Mouse (Mus musculus) ovary, postnatal 14 days (tissue): Measurements from ENCODE around the gene Lipn.

Source experiments
- DNase-seq: peaks from one replicate; pipeline ENCODE4 v3.0.0; 2022; ENCODE audit warnings: low spot score

The Lipn gene

DNA sequence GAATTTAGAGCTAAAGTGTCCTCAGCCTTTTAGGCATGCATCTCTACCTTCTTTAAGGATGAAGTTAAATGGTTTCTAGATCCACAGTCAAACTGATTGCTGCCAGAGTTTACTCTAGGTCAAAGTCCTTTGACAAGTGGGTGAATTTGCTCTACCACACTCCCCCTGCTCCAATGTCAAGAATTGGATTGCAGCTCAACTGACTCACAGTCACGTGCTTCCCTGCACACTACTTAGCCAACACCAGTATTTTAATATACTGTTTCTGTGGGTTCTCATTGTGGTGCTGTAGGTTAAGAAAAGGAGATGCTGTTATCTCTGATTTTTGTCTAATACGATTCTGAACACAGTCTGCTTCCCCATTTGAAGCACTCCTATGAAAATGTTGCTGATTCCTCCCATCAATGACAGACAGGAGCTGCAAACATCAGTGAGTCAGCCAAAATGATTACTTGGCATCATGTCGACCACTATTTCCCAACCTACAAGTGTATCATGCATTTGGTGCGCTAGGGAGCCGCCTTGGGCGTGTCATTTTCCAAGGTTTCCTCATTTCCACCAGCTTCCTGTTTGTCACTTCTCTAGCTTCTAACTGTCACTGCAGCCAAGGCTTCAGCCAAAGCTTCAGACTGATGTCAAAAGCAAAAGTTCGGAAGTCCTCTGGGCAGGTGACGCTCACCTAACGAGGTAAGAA lies at the start of gene Lipn:
TSS of gene Lipn (plus strand) at position 580 of the 694 bp plus-strand sequence.
- DNase-seq = no peak

DNA sequence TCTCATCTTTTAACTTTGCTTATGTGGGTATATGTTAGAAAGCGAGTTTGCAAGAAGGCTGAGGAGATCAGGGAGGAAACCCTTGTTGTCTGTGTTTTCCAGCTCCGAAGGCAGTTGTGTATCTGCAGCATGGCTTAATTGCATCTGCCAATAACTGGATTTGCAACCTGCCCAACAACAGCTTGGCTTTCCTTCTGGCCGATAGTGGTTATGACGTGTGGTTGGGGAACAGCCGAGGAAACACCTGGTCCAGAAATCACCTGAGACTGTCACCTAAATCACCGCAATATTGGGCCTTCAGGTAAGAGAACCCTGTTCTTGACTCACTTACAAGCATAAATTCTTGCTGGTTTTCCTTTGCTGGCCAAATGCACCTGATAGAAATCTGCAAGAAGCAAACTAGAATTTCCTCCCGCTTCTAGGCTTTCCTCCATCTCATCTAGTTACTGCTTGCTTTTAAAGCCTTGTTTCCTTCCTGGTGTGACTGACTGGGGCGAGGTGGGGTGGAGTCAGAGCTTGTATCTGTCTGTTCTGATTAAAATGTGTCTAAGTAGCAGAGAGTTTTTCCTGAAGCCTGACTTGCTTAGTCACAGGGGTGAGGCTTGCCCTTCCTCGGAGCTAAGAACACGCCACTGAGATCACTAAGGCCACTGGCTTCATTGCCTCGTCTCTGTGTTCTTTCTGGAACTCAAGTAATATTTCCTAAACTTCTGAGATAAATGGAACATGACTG lies 45.6 kb upstream of the Lipn start:
- DNase-seq = no peak

DNA sequence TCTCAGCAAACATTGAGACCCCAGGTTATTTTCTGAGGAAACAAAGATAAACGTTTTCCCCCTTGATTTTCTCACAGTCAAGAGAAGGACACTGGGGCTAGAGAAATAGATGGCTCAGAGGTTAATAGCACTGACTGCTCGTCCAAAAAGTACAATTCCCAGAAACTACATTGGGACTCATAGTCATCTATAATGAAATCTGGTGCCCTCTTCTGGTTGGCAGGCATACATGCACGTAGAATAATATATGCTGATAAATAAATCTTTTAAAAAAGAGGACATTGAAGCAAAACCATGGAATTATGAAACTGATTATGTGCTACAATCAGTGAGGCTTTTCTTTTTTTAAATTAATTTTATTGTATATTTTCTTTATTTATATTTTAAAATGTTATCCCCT lies 44.4 kb upstream of the Lipn start:
- no peak for DNase-seq

DNA sequence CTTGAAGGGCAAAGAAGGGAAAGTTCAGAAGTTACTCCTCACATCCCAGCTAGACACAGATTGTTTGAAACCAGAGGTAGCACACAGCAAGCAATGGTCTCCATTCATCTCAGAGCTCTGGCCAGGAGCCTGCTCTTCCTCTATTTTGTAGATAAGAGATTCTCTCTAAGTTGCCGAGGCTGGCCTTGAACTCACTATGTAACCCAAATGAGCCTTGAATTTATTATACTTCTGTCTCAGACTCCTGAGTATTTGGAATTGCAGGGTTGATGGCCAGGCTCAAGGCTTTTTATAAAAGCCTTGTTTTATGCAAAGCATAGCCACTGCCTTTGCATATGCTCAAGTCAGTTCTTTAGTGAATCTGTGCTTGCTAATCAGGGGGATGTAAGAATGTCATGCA lies 27.4 kb upstream of the Lipn start:
- DNase-seq = no peak

DNA sequence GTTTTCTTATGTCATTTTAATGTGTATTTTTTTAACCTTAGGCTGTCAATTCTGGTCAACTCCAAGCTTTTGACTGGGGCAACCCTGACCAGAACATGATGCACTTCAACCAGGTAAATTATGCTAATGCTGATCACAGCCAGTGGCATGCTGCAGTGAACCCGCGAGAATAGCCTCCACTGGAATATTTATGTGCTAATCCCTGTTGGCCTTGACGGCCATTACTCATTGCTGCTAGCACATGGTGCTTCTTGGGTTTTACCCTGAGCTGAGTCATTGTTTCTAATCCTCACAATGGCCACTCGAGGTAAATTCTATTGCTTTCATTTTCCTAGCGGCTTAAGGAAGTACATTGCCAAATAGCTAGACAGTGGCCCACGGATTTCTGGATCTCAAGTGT lies 24.1 kb upstream of the Lipn start:
- DNase-seq = no peak

DNA sequence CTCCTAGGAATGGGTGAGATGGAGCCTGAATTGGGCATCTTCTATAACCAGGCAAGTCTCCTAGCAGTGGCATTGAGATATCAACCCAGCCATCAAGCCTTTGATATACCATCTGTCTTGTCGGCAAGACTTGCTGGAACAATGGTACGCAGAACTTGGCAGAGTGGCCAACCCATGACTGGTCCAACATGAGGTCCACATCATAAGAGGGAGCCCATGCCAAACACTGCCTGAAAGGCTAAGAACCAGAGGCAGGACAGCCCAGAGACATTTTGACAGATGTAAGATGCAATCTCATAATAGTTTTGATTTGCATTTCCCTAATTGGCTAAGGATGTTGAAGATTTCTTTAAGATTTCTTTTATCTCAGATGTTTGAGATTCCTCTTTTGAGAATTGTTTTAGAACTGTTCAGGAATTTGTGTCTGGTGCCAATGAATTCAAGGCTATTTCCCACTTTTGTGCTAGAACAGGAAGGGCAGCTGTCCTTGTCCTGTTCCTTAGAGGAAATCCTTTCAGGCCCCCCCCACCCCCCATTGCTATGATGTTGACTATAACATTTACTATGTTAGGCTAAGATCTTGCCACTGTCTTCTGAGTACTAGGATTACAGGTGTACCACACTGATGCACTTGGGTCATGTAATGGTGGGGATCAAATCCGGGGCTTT lies 17.7 kb upstream of the Lipn start:
- no peak for DNase-seq

DNA sequence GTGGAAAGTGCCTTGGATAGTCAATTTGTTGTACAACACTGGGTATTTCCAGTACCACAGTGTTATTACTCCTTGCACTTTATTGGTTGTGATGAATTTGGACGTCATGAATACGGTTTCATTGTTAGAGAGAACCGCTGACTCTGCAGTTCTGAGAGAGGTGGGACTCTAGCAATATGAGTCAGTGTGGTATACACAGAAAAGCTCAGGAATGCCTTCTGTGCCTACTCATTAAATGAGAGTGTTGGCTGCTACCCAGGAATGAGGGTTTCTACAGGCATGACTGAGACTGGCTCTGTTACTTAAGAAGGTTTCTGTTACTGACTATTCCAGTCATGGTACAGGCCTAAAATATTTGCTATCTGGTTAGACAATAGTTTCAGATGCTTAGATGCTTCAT lies 15.7 kb upstream of the Lipn start:
- no peak for DNase-seq

DNA sequence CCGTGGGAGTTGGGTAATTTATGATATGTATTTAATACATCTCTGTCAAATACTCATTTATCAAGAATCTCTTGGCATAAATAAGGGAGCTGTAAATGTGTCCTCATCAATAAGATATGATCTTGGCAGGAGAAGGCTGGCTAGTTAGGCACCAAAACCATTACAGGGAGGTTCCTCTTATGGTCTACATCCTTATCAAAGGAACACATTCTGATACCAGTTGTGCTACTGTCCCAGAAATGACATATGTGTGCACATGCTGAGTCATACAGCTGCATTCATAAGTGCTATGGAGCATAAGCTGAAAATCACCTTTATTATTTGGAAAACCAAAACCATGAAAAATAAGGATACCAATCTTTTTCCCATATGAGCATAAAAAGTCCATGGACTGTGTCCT lies 3.6 kb upstream of the Lipn start:
- no peak for DNase-seq

DNA sequence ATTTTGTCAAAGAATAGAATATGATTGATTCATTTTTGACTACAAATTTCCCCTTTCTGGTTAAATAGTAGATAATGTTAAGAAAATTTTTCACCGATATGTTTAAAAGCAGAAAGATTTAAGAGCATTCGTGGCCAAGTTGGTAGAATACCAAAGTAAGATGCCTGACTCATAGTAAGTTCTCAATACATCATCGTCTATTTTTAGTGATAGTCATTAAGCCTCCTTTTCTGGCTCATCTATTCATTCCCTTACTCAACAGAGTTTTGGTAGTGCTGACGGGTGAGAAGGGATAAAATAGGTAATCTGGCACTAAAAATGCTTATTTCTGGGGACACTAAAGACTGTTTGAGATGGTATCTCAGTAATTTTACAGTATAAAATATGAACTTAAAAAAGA lies 3.1 kb upstream of the Lipn start:
- DNase-seq = no peak

DNA sequence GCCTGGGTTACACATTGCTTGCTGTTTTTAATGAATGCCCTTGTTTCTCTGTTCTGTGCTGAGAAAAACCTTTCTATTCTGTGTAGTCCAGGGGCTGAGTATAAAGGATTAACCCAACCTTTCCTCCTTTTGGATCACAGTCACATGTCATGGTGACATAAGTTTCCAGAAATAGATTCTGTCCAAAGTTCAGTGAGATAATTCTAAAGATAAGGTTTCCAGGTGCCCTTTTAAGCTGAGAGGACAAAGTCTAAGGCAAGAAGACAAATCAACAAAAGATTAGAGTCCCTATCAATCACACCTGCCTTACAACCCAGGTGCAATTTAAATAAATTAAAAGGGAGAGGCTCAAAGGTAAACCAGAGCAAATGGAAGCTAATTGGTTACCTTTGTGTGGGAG lies 7.1 kb downstream of the Lipn start:
- no peak for DNase-seq

DNA sequence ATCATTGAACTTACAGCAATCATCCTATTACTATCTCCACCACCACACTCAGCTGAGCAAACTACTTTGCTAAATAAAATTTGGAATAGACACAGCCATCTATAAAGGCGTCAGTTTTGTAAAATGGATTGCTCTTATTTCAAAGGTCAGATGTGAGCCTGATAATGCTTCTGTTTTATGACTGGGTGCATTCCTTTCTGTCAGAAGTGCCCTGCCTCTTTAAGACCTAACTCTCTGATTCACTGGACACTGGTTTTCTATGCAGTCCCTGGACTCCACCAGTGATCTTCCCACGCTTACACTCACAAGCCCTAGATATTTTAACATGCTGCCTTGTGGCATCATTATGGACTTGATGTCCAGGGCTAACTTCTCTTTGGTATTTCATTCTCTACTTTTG lies 11.0 kb downstream of the Lipn start:
- DNase-seq = no peak

DNA sequence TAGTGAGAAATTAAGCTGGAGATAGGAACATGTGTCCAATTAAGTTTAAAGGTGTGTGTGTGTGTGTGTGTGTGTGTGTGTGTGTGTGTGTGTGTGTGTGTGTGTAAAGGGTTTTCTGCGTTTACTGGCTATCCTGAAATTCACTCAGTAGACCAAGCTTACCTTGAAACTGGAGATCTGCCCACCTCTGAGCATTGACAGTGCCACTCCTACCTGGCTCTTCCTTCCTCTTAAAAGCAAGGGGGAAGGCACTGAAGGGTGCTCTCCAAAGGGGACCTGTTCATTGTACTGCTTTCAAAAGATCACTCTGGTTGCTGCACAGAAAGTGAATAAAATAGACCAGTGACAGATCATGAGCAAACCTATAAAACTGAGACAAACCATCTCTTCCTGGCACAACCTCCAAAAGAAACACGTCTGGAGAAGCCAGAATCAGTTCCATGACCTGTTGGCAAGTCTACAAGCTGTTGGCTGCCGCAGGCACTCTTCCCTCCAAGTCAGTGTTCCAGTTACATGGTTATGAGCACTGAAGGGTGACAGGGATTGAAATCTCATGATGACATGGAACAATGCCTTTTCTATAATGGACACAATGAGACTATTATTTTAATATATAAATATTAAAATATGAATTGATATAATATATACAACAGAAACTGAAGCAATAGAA lies 22.0 kb downstream of the Lipn start:
- DNase-seq = no peak

DNA sequence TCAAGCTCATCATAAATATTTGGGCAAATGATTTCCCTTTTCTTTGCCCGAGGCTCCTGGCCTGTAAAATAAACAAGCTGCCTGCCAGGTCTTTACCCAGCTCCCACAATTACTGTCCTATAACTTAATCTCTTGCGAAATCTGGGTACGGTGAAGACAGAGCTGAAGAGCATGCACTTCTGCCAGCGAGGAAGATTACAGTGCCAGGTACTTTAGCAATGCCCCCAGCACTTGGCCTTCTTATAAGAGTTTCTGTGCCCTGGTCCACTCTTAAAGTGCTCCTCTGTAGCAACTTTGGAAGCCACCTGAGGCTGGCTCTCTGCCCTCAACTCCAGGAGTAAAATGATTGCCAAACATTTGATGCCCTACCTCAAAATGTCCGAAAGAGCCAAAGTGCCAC lies 28.2 kb downstream of the Lipn start:
- DNase-seq = no peak

DNA sequence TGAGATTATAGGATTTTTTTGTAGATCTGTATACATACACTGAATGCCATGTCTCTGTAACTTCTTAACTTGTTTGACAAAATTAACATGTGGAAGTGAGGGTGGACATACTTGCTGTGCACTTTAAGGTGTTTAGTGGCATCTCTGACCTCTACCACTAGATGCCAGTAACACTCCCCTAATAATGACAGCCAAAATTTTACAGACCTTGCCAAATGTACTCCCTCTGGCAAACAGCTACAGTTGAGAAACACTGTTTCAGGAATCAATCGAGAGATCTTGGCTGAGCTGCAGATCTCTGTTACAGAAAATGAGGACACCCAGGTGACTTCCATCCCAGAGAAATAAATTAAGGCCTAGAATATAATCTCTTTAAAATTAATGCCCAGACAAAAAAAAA lies 29.1 kb downstream of the Lipn start:
- DNase-seq = no peak

DNA sequence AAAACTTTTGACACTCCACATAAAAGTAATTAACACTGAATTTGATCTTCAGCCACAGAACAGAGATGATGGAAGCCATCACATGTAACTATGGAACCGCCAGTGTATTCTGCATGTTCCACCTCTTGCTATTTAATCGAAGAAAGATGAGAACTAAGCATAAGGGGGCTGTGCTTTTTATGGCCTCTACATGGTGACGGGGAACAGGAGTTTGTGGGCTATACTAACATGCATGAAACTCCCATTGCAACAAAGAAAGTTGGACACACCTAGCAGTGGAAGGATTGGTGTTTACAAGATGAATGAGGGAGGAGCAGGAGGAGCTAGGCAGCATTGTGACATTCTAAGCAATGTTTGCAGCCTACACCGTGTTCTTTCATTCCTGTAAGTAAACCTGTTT lies 33.5 kb downstream of the Lipn start, which contains the start of gene Lipm:
TSS of gene Lipm (plus strand) at position 301 of the 400 bp plus-strand sequence.
- no peak for DNase-seq

DNA sequence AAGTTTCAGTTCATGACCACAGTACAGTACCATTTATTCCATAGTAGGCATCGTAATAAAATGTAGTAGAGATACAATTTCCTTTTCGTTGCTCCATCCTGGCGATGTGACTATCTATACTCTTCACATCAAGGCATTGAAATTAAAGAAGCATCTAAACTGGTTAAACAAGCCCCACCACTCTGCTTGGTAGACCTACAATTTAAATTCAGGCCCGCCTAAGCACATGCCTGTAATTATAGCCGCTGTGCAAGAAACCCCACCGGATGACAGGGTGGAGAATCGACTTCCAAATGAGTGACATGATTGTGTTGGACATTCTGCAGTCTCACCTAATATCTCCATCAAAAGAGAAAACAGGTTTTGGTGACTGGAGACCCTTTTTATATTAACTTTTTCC lies 34.7 kb downstream of the Lipn start:
- DNase-seq = no peak

DNA sequence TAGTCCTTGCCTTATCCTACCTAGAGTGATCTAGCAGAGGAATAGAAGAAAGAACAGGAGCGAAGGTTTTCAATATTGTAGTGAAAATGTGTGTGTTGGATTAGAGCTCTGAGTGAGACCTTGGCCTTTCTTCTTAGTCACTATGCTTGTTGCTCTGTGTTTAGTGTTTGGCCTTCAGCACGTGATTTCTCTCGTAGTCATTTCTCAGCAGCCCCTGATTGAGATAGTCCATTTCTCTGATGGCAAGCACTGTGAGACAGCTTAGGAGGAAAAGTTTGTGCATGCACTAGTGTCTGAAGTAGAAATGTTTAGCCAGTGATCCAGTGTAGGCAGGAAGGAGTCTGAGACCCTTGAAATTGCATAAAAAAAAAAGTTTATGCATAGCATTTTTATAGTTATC lies 37.7 kb downstream of the Lipn start:
- DNase-seq = no peak

DNA sequence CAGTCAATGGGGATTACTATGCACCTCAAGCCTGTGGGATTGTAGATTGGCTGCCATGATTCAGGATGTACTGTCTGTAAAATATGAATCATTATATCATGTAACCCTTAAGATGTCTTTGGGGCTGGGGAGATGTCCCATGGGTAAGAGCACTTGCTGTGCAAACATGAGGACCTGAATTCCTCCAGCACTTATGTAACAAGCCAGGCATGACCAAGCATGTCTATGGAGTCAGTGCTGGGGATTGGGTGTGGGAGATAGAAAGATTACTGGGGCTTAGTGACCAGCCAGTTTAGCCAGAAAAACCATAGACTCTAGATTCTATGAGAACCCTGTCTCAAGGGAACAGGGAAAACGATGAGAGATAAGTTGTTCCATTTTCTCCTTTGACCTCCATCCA lies 51.9 kb downstream of the Lipn start:
- no peak for DNase-seq

DNA sequence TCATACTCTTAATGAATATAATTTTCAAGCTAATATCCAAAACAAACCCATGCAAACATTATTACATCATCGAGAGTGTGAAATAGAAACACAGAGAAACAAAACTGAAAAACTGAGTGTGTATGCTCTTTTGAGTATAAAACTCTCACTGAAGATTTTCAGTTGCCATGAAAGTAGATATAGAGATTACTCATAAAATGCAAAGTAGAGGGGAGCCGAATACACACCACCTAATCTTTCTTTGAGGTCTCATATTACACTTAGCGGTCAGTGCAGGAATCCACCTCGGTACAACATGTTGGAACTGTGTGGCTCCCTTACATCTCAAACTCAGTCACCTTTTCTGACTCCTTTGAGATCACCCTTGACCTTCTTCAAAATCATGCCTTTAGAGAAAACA lies 52.5 kb downstream of the Lipn start:
- DNase-seq = no peak

DNA sequence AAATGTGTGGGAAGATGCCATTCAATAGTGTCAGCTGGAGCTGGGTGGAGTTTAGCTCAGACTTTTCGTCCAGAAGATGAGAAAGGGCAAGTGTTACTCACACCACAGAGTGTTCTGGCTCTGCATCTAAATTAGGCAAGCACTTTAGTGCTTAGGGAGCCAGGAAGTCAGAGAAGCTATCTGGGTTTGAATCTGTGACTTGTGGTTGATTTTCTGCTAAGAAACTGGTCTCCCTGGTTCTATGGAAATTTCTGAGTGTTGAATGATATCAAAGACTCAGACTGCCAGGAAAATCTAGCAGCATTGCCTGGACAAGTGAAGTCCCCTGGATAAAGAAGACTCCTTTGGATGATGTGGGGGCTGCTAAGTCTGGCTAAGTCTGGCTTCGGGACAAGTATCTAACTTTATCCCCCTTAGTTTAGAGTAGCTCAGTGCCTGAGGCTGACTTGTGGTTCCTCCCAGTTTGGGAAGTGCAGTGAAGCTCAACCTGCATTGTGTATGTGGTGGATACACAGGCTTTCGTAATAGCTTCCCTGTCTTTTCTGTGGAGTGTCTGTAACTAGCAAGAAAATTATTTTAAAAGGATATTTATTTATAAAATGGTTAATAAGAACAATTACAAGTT lies 53.1 kb downstream of the Lipn start:
- DNase-seq = no peak
